Comparison of ENCODE assay signal across 18 mouse cellular contexts in the genomic region with DNA sequence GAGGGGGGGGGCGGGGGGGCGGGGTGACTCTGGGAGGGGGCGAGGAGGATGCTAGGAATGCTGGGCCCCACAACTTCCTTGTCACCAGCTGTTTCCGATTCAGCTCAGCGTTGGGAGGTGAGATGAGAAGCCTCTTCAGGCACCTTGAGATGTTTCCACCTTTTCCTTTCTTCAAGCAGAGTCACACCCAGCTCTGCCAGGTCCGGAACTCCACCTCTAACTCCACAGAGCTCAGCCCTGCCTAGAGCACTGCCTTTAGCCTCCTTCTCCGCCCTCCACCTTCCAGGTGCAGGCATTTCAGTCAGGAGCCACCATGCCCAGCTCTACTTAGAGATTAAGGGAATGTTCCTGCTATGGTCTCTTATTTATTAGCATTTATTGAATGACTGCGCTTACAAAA. TPM values are rescaled to one million over a fixed set of nuclear protein-coding genes. Genes with fewer than 3 reads are reported as not detected.
DNase-seq lines count a peak whose midpoint lies in the region; ATAC-seq and TF ChIP-seq lines count a peak whose summit lies in the region.
"Had no signal": no experiment of that assay in that cellular context is flagged by ENCODE, and none has a peak within 500 bp of the region (broad histone marks: within the 10 kb centered on the region; RNA-seq: fewer than 3 reads in every experiment).

No protein-coding gene starts in this region.

- H3K36me3 ChIP-seq in lung, embryonic 16.5 days (ENCODE audit: control insufficient read depth, insufficient read depth, low read length), result no peaks in the 10 kb centered on the region
- H3K36me3 ChIP-seq in stomach, postnatal 0 days (ENCODE audit: control insufficient read depth, insufficient read depth, low read length), result no peaks in the 10 kb centered on the region
- H3K36me3 ChIP-seq in midbrain, embryonic 10.5 days, result no peaks in the 10 kb centered on the region
- H3K36me3 ChIP-seq: embryonic facial prominence, embryonic 15.5 days; heart, embryonic 12.5 days; limb, embryonic 12.5 days; liver, embryonic 13.5 days had no signal

- DNase-seq in CD4-positive, CD25-positive, alpha-beta regulatory T cell, adult 2 months (ENCODE audit: low read depth, low spot score), result peak; percentile 25
- DNase-seq in lung, adult 2 months, result no peak
- DNase-seq in stomach, postnatal 0 days (ENCODE audit: low spot score), result peak; percentile 44
- DNase-seq in thymus, postnatal 4 days, result peak; percentile 48
- no peak for DNase-seq in midbrain, embryonic 10.5 days (ENCODE audit: low spot score)
- DNase-seq in yolk sac, embryonic 10.5 days (ENCODE audit: low spot score), result no peak
- DNase-seq: adrenal gland, postnatal 25 days; cerebellum, adult 8-10 months; embryo, embryonic 11 days; kidney, postnatal 10 days; liver, embryonic 13.5 days; midbrain, embryonic 14.5 days had no signal

- no peak for TF ChIP-seq POLR2A in lung, adult 2 months (IDR thresholded peaks at IDR 0.05; ENCODE audit: borderline replicate concordance, extremely low read depth, low read depth, low read length)

- H3K4me2 ChIP-seq in lung, embryonic 16.5 days (ENCODE audit: low read depth, low read length), result no peak overlapping the region
- no peak overlapping the region for H3K4me2 ChIP-seq in stomach, postnatal 0 days (replicated peaks; ENCODE audit: low read depth)
- H3K4me2 ChIP-seq: embryonic facial prominence, embryonic 15.5 days; heart, embryonic 12.5 days; limb, embryonic 12.5 days; liver, embryonic 13.5 days had no signal

- no peak overlapping the region for H3K9ac ChIP-seq in lung, embryonic 16.5 days (ENCODE audit: low read length)
- no peak overlapping the region for H3K9ac ChIP-seq in stomach, postnatal 0 days (ENCODE audit: low read length)
- H3K9ac ChIP-seq: embryonic facial prominence, embryonic 15.5 days; heart, embryonic 12.5 days; limb, embryonic 12.5 days; liver, embryonic 13.5 days had no signal

- H3K27ac ChIP-seq in lung, embryonic 16.5 days (ENCODE audit: low read length), result no peak overlapping the region
- H3K27ac ChIP-seq in stomach, postnatal 0 days (replicated peaks), result no peak overlapping the region
- H3K27ac ChIP-seq in midbrain, embryonic 10.5 days (replicated peaks), result no peak overlapping the region
- H3K27ac ChIP-seq: embryonic facial prominence, embryonic 15.5 days; limb, embryonic 12.5 days; liver, embryonic 13.5 days had no signal

- TF ChIP-seq EP300 in stomach, postnatal 0 days (optimal IDR thresholded peaks at IDR 0.05), result no peak

- no peak overlapping the region for H3K4me3 ChIP-seq in lung, embryonic 16.5 days (ENCODE audit: low read length)
- H3K4me3 ChIP-seq in lung, adult 2 months (replicated peaks; ENCODE audit: extremely low read depth, low read depth, low read length), result no peak overlapping the region
- no peak overlapping the region for H3K4me3 ChIP-seq in stomach, postnatal 0 days (ENCODE audit: low read depth, low read length)
- no peak overlapping the region for H3K4me3 ChIP-seq in midbrain, embryonic 10.5 days
- H3K4me3 ChIP-seq: embryonic facial prominence, embryonic 15.5 days; heart, embryonic 12.5 days; limb, embryonic 12.5 days; liver, embryonic 13.5 days; myocyte had no signal

- 26% methylated on average over 8 of the region's 8 CpGs for WGBS in lung, embryonic 16.5 days
- 28% methylated on average over 8 of the region's 8 CpGs for WGBS in lung, adult 2 months
- 30% methylated on average over 8 of the region's 8 CpGs for WGBS in stomach, postnatal 0 days
- WGBS in midbrain, embryonic 10.5 days, result 62% methylated on average over 8 of the region's 8 CpGs

- ATAC-seq in CD4-positive, CD25-positive, alpha-beta regulatory T cell, adult 4 months, result no peak
- ATAC-seq in lung, embryonic 16.5 days (ENCODE audit: low read depth), result 0 out of 2 replicates have a peak, but pooled peaks have one; percentile 24
- peak; percentile 54; the same call in 1 of the 2 replicates for ATAC-seq in stomach, postnatal 0 days (ENCODE audit: low FRiP score, low TSS enrichment)

- H3K4me1 ChIP-seq in lung, embryonic 16.5 days (replicated peaks; ENCODE audit: control insufficient read depth, insufficient read depth, low read length), result peaks cover 8% of the 10 kb centered on the region
- H3K4me1 ChIP-seq in lung, adult 2 months (ENCODE audit: control insufficient read depth, insufficient read depth, low read length), result no peaks in the 10 kb centered on the region
- peaks cover 2% of the 10 kb centered on the region; the same call in 1 of the 2 replicates for H3K4me1 ChIP-seq in stomach, postnatal 0 days (replicated peaks; ENCODE audit: control insufficient read depth, insufficient read depth)
- H3K4me1 ChIP-seq in midbrain, embryonic 10.5 days, result peaks cover 26% of the 10 kb centered on the region

- H3K27me3 ChIP-seq in lung, embryonic 16.5 days (ENCODE audit: control insufficient read depth, insufficient read depth, low read depth, low read length), result 0 out of 2 replicates have a peak, but pooled peaks cover 5% of the 10 kb centered on the region
- H3K27me3 ChIP-seq in stomach, postnatal 0 days (ENCODE audit: control insufficient read depth, insufficient read depth, low read length), result no peaks in the 10 kb centered on the region
- peaks cover 50% of the 10 kb centered on the region for H3K27me3 ChIP-seq in midbrain, embryonic 10.5 days (ENCODE audit: low read depth, poor library complexity, severe bottlenecking)

- H3K9me3 ChIP-seq in lung, embryonic 16.5 days (ENCODE audit: control insufficient read depth, low read length), result no peaks in the 10 kb centered on the region
- H3K9me3 ChIP-seq in stomach, postnatal 0 days (ENCODE audit: control insufficient read depth, low read length), result no peaks in the 10 kb centered on the region
- H3K9me3 ChIP-seq in midbrain, embryonic 10.5 days (replicated peaks), result no peaks in the 10 kb centered on the region
- H3K9me3 ChIP-seq: embryonic facial prominence, embryonic 15.5 days; heart, embryonic 12.5 days; limb, embryonic 12.5 days; liver, embryonic 13.5 days had no signal

- TF ChIP-seq CTCF in lung, adult 2 months (IDR thresholded peaks at IDR 0.05; ENCODE audit: insufficient read depth, low read length), result no peak
- no peak for TF ChIP-seq CTCF in stomach, postnatal 0 days (IDR thresholded peaks at IDR 0.05; ENCODE audit: low read depth)

RNA-seq across cellular contexts. Expression of a gene that starts 34.7 kb away (rescaled TPM):
- 10 to 100 TPM in 1 of 2 experiments, 1 to 10 TPM in 1; 2.6 to 10.2 TPM for polyA plus RNA-seq in CD4-positive, CD25-positive, alpha-beta regulatory T cell, adult 4 months (2017; shearing (Covaris generic))
- polyA plus RNA-seq in lung, embryonic 16.5 days (2015; fragmentation: Nextera tagmentation; extraction: Ambion mirVana), result 16.0 and 17.3 TPM in 2 replicates
- polyA plus RNA-seq in lung, adult 2 months (2012; rRNA removed), result 6.6 and 6.9 TPM in 2 replicates
- polyA plus RNA-seq in stomach, postnatal 0 days (2015; fragmentation: Nextera tagmentation; extraction: Ambion mirVana), result 7.4 TPM in 2 replicates
- 3.9 and 5.6 TPM in 2 replicates for polyA plus RNA-seq in midbrain, embryonic 10.5 days (2016; fragmentation: Nextera tagmentation; extraction: Ambion mirVana)
- polyA plus RNA-seq: myocyte had no signal

Comparison
In these comparisons a context has a peak if more than half of its experiments do, and no peak if none do; other contexts are left out.
1. DNase-seq: peak in CD4-positive, CD25-positive, alpha-beta regulatory T cell, adult 2 months (single experiment), stomach, postnatal 0 days (single experiment) and thymus, postnatal 4 days (single experiment); none in lung, adult 2 months (single experiment), midbrain, embryonic 10.5 days (single experiment) and yolk sac, embryonic 10.5 days (single experiment).